Mouse (Mus musculus): ENCODE data around the gene Extl1. TPM values are rescaled to one million over a fixed set of nuclear protein-coding genes. Genes with fewer than 3 reads are reported as not detected.

Gene Extl1
- polyA plus RNA-seq, 1 experiment: 13.0 TPM

- no peak overlapping the region for H3K27ac ChIP-seq (ENCODE audit: insufficient read depth, low read length)
- 91% methylated on average over 9 of the region's 9 CpGs for WGBS
- TF ChIP-seq POLR2A (IDR thresholded peaks at IDR 0.05; ENCODE audit: borderline replicate concordance, insufficient read depth, low read length) (no peak), CTCF (IDR thresholded peaks at IDR 0.05; ENCODE audit: borderline replicate concordance, insufficient read depth, low read depth, low read length) (no peak)
- no peak for DNase-seq
- H3K27me3 ChIP-seq (ENCODE audit: control insufficient read depth, insufficient read depth, low read length): no peaks in the 10 kb centered on the region
- no peak overlapping the region for H3K4me3 ChIP-seq (replicated peaks; ENCODE audit: insufficient read depth, low read depth, low read length)
- H3K4me1 ChIP-seq (ENCODE audit: control insufficient read depth, insufficient read depth, low read length): peaks cover 7% of the 10 kb centered on the region
Observed at GRCm38 (mm10) chr4:134397732-134398131, 14.1 kb upstream of the Extl1 start.

GRCm38 (mm10) chr4:134397121-134397520 is 13.5 kb upstream of the Extl1 start:
- 12% methylated on average over 7 of the region's 7 CpGs for WGBS
- Histone ChIP-seq H3K4me1 (ENCODE audit: control insufficient read depth, insufficient read depth, low read length) (peaks cover 7% of the 10 kb centered on the region), H3K27me3 (ENCODE audit: control insufficient read depth, insufficient read depth, low read length) (no peaks in the 10 kb centered on the region), H3K27ac (ENCODE audit: insufficient read depth, low read length) (peak overlapping the region; percentile 33), H3K4me3 (replicated peaks; ENCODE audit: insufficient read depth, low read depth, low read length) (no peak overlapping the region)
- TF ChIP-seq CTCF (IDR thresholded peaks at IDR 0.05; ENCODE audit: borderline replicate concordance, insufficient read depth, low read depth, low read length) (no peak), POLR2A (IDR thresholded peaks at IDR 0.05; ENCODE audit: borderline replicate concordance, insufficient read depth, low read length) (no peak)
- DNase-seq: peak; percentile 65 to 70

GRCm38 (mm10) chr4:134395977-134396825 is 12.6 kb upstream of the Extl1 start, which contains the start of gene Pafah2:
Gene Pafah2, plus strand, starts transcription at chr4:134396320.
- WGBS: under 1% methylated on average over 31 of the region's 31 CpGs
- Histone ChIP-seq H3K4me3 (replicated peaks; ENCODE audit: insufficient read depth, low read depth, low read length) (peak within 1 kb of the TSS; percentile 82), H3K4me1 (ENCODE audit: control insufficient read depth, insufficient read depth, low read length) (peaks cover 4% of the 10 kb centered on the region), H3K27ac (ENCODE audit: insufficient read depth, low read length) (peak within 1 kb of the TSS; percentile 72), H3K27me3 (ENCODE audit: control insufficient read depth, insufficient read depth, low read length) (no peaks in the 10 kb centered on the region)
- peak; percentile 99 for TF ChIP-seq CTCF (IDR thresholded peaks at IDR 0.05; ENCODE audit: borderline replicate concordance, insufficient read depth, low read depth, low read length)
- TF ChIP-seq POLR2A (IDR thresholded peaks at IDR 0.05; ENCODE audit: borderline replicate concordance, insufficient read depth, low read length): peak; percentile 41; the same call in 1 of the 2 replicates
- DNase-seq: peak; percentile 95 to 98

- no peak for DNase-seq
- WGBS: 92% methylated on average over 7 of the region's 7 CpGs
Observed at GRCm38 (mm10) chr4:134395142-134395541, 11.5 kb upstream of the Extl1 start.

GRCm38 (mm10) chr4:134393026-134393425 is 9.4 kb upstream of the Extl1 start:
- H3K4me1 ChIP-seq (ENCODE audit: control insufficient read depth, insufficient read depth, low read length): peaks cover 3% of the 10 kb centered on the region
- H3K27ac ChIP-seq (ENCODE audit: insufficient read depth, low read length): no peak overlapping the region
- WGBS: 17% methylated on average over 12 of the region's 12 CpGs

More at GRCm38 (mm10) chr4:134395142-134395541, 11.5 kb upstream of the Extl1 start:
- Histone ChIP-seq H3K4me1 (ENCODE audit: control insufficient read depth, insufficient read depth, low read length) (peaks cover 4% of the 10 kb centered on the region), H3K27me3 (ENCODE audit: control insufficient read depth, insufficient read depth, low read length) (no peaks in the 10 kb centered on the region), H3K4me3 (replicated peaks; ENCODE audit: insufficient read depth, low read depth, low read length) (no peak overlapping the region), H3K27ac (ENCODE audit: insufficient read depth, low read length) (no peak overlapping the region)
- no peak for TF ChIP-seq CTCF (IDR thresholded peaks at IDR 0.05; ENCODE audit: borderline replicate concordance, insufficient read depth, low read depth, low read length)

GRCm38 (mm10) chr4:134392595-134392994 is 8.9 kb upstream of the Extl1 start:
- no peak overlapping the region for H3K27ac ChIP-seq (ENCODE audit: insufficient read depth, low read length)
- DNase-seq: no peak
- no peaks in the 10 kb centered on the region for H3K27me3 ChIP-seq (ENCODE audit: control insufficient read depth, insufficient read depth, low read length)
- WGBS: 12% methylated on average over 8 of the region's 8 CpGs
- TF ChIP-seq POLR2A (IDR thresholded peaks at IDR 0.05; ENCODE audit: borderline replicate concordance, insufficient read depth, low read length) (no peak), CTCF (IDR thresholded peaks at IDR 0.05; ENCODE audit: borderline replicate concordance, insufficient read depth, low read depth, low read length) (no peak)
- H3K4me3 ChIP-seq (replicated peaks; ENCODE audit: insufficient read depth, low read depth, low read length): no peak overlapping the region
- H3K4me1 ChIP-seq (ENCODE audit: control insufficient read depth, insufficient read depth, low read length): no peaks in the 10 kb centered on the region; the same call in 1 of the 2 replicates

More at GRCm38 (mm10) chr4:134393026-134393425, 9.4 kb upstream of the Extl1 start:
- no peak for DNase-seq
- Histone ChIP-seq H3K27me3 (ENCODE audit: control insufficient read depth, insufficient read depth, low read length) (no peaks in the 10 kb centered on the region), H3K4me3 (replicated peaks; ENCODE audit: insufficient read depth, low read depth, low read length) (no peak overlapping the region)
- TF ChIP-seq POLR2A (IDR thresholded peaks at IDR 0.05; ENCODE audit: borderline replicate concordance, insufficient read depth, low read length): no peak
- TF ChIP-seq CTCF (IDR thresholded peaks at IDR 0.05; ENCODE audit: borderline replicate concordance, insufficient read depth, low read depth, low read length): no peak

GRCm38 (mm10) chr4:134391636-134392035 is 8.0 kb upstream of the Extl1 start:
- no peaks in the 10 kb centered on the region for H3K4me1 ChIP-seq (ENCODE audit: control insufficient read depth, insufficient read depth, low read length)
- H3K27me3 ChIP-seq (ENCODE audit: control insufficient read depth, insufficient read depth, low read length): no peaks in the 10 kb centered on the region
- DNase-seq: no peak
- H3K27ac ChIP-seq (ENCODE audit: insufficient read depth, low read length): no peak overlapping the region
- no peak overlapping the region for H3K4me3 ChIP-seq (replicated peaks; ENCODE audit: insufficient read depth, low read depth, low read length)
- no peak for TF ChIP-seq POLR2A (IDR thresholded peaks at IDR 0.05; ENCODE audit: borderline replicate concordance, insufficient read depth, low read length)
- no peak for TF ChIP-seq CTCF (IDR thresholded peaks at IDR 0.05; ENCODE audit: borderline replicate concordance, insufficient read depth, low read depth, low read length)
- WGBS: 85% methylated on average over 1 of the region's 1 CpGs

GRCm38 (mm10) chr4:134388397-134388796 is 4.7 kb upstream of the Extl1 start:
- Histone ChIP-seq H3K27ac (ENCODE audit: insufficient read depth, low read length) (no peak overlapping the region), H3K4me3 (replicated peaks; ENCODE audit: insufficient read depth, low read depth, low read length) (no peak overlapping the region), H3K4me1 (ENCODE audit: control insufficient read depth, insufficient read depth, low read length) (no peaks in the 10 kb centered on the region), H3K27me3 (ENCODE audit: control insufficient read depth, insufficient read depth, low read length) (no peaks in the 10 kb centered on the region)
- peak; percentile 55 to 71 for DNase-seq
- WGBS: 18% methylated on average over 5 of the region's 5 CpGs
- TF ChIP-seq CTCF (IDR thresholded peaks at IDR 0.05; ENCODE audit: borderline replicate concordance, insufficient read depth, low read depth, low read length) (peak; percentile 73), POLR2A (IDR thresholded peaks at IDR 0.05; ENCODE audit: borderline replicate concordance, insufficient read depth, low read length) (no peak)
